Mouse (Mus musculus) liver, embryonic 16.5 days (tissue): ENCODE measurements around the gene Igf2. TPM values are rescaled to one million over a fixed set of nuclear protein-coding genes. Genes with fewer than 3 reads are reported as not detected.

Experiments
- ATAC-seq: fragments of 200-750 bp; cut with Nextera tagmentation; 2 replicates; pipeline ENCODE4 v1.8.0; 2017; ENCODE audit warnings: low read depth, mild to moderate bottlenecking, moderate number of reproducible peaks, moderate library complexity
- H3K27ac ChIP-seq: fragments of 300-500 bp; sonication (generic); 2 replicates; pipeline ENCODE4 v1.5.1; 2014; ENCODE audit warnings: mild to moderate bottlenecking, low read length
- H3K27me3 ChIP-seq: fragments of 300-500 bp; sonication (generic); 2 replicates; pipeline ENCODE4 v1.6.1; 2014; ENCODE audit warnings: low read depth, low read length, mixed read lengths; ENCODE audit not compliant: control insufficient read depth, insufficient read depth
- H3K36me3 ChIP-seq: fragments of 300-500 bp; sonication (generic); 2 replicates; pipeline ENCODE4 v1.6.1; 2014; ENCODE audit warnings: mild to moderate bottlenecking; ENCODE audit not compliant: control insufficient read depth, insufficient read depth
- H3K4me1 ChIP-seq: fragments of 300-500 bp; sonication (generic); 2 replicates; pipeline ENCODE4 v1.6.1; 2014; ENCODE audit warnings: low read depth, low read length, mixed read lengths; ENCODE audit not compliant: control insufficient read depth
- H3K4me2 ChIP-seq: fragments of 300-500 bp; sonication (generic); 2 replicates; pipeline ENCODE4 v1.6.1; 2014; ENCODE audit warnings: low read depth, low read length, mixed read lengths
- H3K4me3 ChIP-seq: fragments of 300-500 bp; sonication (generic); 2 replicates; pipeline ENCODE4 v1.5.1; 2014; ENCODE audit warnings: low read depth, mild to moderate bottlenecking, low read length
- H3K9ac ChIP-seq: fragments of 300-500 bp; sonication (generic); 2 replicates; pipeline ENCODE4 v1.6.1; 2014; ENCODE audit warnings: low read depth, low read length
- H3K9me3 ChIP-seq: fragments of 300-500 bp; sonication (generic); replicated peaks from 2 replicates; pipeline ENCODE4 v1.6.1; 2016; ENCODE audit warnings: low read length; ENCODE audit not compliant: control insufficient read depth
- WGBS: fragments of 180-500 bp; shearing (Covaris S2); extraction: QIAGEN DNeasy Blood & Tissue Kit; methylation state at CpG from one replicate; pipeline ENCODE4 v1.1.7; 2014; ENCODE audit not compliant: insufficient replicate concordance; 5-methylcytosine and 5-hydroxymethylcytosine counted together
- polyA plus RNA-seq: library from polyadenylated mRNA; unstranded; fragments of >200 nt; fragmentation: Nextera tagmentation; extraction: Ambion mirVana; gene quantifications from 2 replicates; pipeline ENCODE4 v1.2.1, GENCODE M21; 2015

The Igf2 gene
- 602 and 693 TPM in 2 replicates for polyA plus RNA-seq

DNA sequence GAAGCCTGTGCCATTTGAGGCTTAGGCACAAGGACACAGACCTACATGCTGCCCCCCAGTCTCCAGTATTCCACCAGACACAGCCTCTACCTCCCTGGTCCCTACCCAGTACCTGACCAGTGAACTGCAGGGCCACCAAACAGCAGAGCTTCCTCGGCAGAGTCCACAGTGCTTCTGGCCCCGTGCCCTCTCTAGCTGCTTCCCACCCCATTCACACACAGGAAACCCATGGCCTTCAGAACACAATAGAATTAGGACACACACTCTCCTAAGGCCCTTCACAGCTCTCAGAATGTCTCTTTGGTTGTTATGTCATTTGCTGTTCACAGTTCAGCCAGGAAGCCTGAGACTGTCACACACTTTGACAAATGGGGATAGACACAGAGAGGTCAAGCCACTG lies at the start of gene Igf2:
Gene Igf2, minus strand, starts transcription at position 158 of the 400 bp plus-strand sequence.
- ATAC-seq, result 0 out of 2 replicates have a peak, but pooled peaks have one; percentile 16
- H3K4me1 ChIP-seq, result no peaks in the 10 kb centered on the region
- H3K36me3 ChIP-seq, result no peaks in the 10 kb centered on the region; the same call in 1 of the 2 replicates
- no peak within 1 kb of the TSS for H3K9ac ChIP-seq
- no peak within 1 kb of the TSS for H3K4me3 ChIP-seq
- WGBS, result 25% methylated on average over 2 of the region's 2 CpGs
- no peak within 1 kb of the TSS for H3K4me2 ChIP-seq
- peaks cover 11% of the 10 kb centered on the region for H3K9me3 ChIP-seq
- H3K27me3 ChIP-seq, result peaks cover 42% of the 10 kb centered on the region
- no peak within 1 kb of the TSS for H3K27ac ChIP-seq

DNA sequence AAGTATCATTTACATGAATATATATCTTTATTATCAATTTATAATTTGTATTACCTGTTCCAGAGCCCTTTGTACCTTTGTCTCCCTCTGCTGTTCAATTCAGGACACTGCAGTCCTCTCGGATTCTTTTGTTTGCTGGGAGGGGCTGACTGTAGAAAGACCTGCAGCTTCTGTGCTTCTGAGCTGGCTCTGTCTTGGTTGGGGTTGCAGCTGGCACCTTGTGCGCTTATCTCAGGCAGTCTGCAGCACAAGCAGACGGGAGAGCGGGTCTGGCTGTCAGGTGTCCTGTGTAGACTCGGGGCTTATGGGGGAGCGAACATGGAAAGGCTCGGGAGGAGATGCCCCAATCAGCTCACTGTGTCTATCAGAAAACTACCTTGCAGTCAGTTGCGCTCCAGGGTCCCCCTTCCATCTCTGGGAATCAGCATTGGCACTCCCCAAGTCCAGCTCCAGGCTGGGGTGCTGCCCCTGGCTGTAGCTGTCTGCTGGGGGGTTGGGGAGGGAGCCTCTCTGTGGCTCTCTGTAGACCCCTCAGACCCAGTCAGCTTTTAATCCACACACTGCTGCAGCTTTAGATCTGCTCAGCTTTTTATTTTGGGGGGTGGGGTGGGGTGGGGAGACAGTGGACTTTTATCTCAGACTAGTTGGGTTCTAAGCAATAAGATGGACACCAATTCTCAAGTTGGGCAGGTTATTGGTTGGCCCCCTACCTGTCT lies 48.3 kb upstream of the Igf2 start:
- no peaks in the 10 kb centered on the region for H3K36me3 ChIP-seq
- no peak overlapping the region for H3K4me2 ChIP-seq
- no peaks in the 10 kb centered on the region for H3K4me1 ChIP-seq
- no peak overlapping the region for H3K27ac ChIP-seq
- no peaks in the 10 kb centered on the region for H3K27me3 ChIP-seq
- 15% methylated on average over 8 of the region's 8 CpGs for WGBS
- no peak overlapping the region for H3K9ac ChIP-seq
- no peaks in the 10 kb centered on the region for H3K9me3 ChIP-seq
- H3K4me3 ChIP-seq, result no peak overlapping the region
- no peak for ATAC-seq

DNA sequence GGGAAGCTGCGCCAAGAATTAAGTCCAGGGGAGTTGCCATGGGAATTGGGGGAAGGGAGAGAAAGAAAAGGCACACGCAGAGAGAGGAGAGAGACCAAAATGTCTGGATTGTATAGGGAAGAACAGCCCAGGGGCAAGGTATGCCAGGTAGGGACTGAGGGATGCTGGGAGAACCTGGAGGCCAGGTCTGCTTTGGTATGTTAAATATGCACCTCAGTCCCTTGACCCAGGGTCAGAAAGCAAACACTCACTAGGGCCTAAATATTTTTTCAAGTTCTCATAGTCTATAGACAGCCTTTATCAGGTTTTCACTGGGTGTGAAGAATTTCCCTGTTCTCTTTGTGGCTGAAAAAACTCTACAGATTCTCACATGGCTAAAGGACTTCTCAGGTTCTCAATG lies 40.3 kb upstream of the Igf2 start:
- no peaks in the 10 kb centered on the region for H3K9me3 ChIP-seq

DNA sequence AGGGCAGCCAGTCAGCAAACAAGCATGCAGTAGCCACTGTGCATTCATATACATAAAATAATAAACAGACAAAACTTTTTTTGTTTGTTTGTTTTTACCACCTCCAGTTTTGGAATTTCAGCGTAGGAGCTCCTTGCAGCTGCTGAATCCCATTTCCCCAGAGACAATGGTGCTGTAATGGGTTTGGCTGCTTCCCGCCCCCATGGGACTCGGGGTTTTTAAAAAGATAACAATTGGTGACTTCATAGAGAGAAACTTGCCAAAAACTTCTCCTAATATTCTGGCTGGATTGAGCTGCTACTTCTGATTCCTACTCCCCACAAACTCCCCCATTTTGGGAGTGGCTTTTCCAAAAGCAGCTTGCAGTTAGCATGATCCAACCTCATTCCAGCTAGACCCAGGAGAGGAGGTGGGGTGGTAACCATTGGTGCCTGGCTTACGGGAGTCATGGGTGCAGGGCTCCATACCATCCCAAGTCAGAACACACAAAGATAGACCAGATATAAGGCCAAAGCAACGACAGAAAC lies 32.8 kb upstream of the Igf2 start:
- Histone ChIP-seq H3K27ac (no peak overlapping the region), H3K4me2 (no peak overlapping the region), H3K4me1 (no peaks in the 10 kb centered on the region), H3K9ac (no peak overlapping the region), H3K9me3 (no peaks in the 10 kb centered on the region), H3K4me3 (no peak overlapping the region), H3K27me3 (no peaks in the 10 kb centered on the region), H3K36me3 (no peaks in the 10 kb centered on the region)
- ATAC-seq, result no peak
- whole genome bisulfite sequencing, result 53% methylated on average over 5 of the region's 5 CpGs

More for the DNA sequence above, 40.3 kb upstream of the Igf2 start:
- Histone ChIP-seq H3K4me2 (no peak overlapping the region), H3K36me3 (no peaks in the 10 kb centered on the region), H3K4me1 (no peaks in the 10 kb centered on the region), H3K9ac (no peak overlapping the region), H3K27me3 (no peaks in the 10 kb centered on the region), H3K4me3 (no peak overlapping the region), H3K27ac (no peak overlapping the region)
- 67% methylated on average over 2 of the region's 2 CpGs for WGBS
- no peak for ATAC-seq

DNA sequence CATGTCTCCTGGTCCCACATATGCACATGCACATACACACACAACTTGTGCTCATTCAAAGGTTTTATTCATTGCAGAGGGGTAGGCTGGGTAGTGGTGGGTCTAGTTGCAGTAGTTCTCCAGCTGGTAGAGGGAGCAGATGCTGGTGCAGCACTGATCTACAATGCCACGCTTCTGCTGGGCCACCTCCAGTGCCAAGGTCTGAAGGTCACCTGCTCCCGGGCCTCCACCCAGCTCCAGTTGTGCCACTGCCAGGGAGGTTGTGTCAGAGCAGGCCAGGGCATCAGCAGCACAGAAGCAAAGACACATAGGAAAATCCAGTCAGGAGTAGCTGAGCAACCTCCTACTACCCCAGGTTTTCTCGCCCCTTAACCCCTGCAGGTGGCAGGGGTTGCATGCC lies 12.0 kb upstream of the Igf2 start:
- H3K4me2 ChIP-seq, result no peak overlapping the region
- H3K9me3 ChIP-seq, result no peaks in the 10 kb centered on the region
- H3K4me3 ChIP-seq, result no peak overlapping the region
- no peaks in the 10 kb centered on the region for H3K4me1 ChIP-seq
- no peaks in the 10 kb centered on the region for H3K36me3 ChIP-seq
- H3K9ac ChIP-seq, result no peak overlapping the region
- no peak for ATAC-seq
- H3K27me3 ChIP-seq, result no peaks in the 10 kb centered on the region
- 56% methylated on average over 3 of the region's 3 CpGs for WGBS
- H3K27ac ChIP-seq, result no peak overlapping the region

DNA sequence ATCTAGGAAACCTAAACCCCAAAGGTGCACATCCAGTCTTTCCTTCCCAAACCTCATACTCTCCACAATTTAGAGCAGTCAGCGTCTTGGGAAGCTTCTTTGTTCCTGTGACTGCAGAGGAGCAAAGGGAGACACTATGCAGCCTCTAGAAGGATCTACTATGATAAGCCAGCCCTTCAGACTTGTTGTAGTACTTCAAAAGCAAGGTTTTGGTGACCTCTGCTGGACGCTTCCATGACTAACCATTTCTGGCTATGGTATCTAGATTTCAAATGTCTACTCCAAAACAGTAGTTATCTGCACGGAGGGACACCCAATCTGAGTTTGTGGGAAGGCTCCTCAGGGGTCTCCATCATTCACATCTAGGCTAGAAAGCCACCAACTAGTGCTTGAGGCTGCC lies 9.0 kb upstream of the Igf2 start:
- Histone ChIP-seq H3K4me3 (no peak overlapping the region), H3K4me1 (no peaks in the 10 kb centered on the region), H3K36me3 (no peaks in the 10 kb centered on the region), H3K4me2 (no peak overlapping the region), H3K27me3 (no peaks in the 10 kb centered on the region), H3K9ac (no peak overlapping the region), H3K9me3 (no peaks in the 10 kb centered on the region), H3K27ac (no peak overlapping the region)
- 3% methylated on average over 3 of the region's 3 CpGs for WGBS
- ATAC-seq, result peak; percentile 24; the same call in 1 of the 2 replicates

DNA sequence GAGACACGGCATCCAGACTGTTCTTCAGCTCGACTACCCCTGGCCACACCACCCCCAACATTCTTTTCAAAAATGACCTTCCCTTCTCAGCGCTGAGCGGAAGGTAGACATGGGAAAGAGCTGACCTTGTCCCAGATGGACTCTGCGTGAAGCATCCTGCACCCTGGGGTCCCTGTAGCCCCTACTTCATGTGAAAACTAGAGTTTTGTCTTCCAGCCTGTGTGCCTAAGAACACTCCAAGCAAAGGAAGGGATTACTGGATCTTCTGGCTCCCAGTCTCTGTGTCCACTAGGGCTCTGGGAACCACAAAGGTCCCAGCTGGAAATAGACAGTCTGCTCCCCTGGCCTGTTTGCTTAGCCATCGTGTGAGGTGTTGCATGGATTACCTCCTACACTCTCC lies 8.5 kb upstream of the Igf2 start:
- Histone ChIP-seq H3K27me3 (no peaks in the 10 kb centered on the region), H3K36me3 (no peaks in the 10 kb centered on the region), H3K9me3 (peaks cover 3% of the 10 kb centered on the region), H3K4me2 (no peak overlapping the region), H3K27ac (no peak overlapping the region), H3K4me3 (no peak overlapping the region), H3K9ac (no peak overlapping the region), H3K4me1 (no peaks in the 10 kb centered on the region)
- WGBS, result 45% methylated on average over 6 of the region's 6 CpGs
- no peak for ATAC-seq

DNA sequence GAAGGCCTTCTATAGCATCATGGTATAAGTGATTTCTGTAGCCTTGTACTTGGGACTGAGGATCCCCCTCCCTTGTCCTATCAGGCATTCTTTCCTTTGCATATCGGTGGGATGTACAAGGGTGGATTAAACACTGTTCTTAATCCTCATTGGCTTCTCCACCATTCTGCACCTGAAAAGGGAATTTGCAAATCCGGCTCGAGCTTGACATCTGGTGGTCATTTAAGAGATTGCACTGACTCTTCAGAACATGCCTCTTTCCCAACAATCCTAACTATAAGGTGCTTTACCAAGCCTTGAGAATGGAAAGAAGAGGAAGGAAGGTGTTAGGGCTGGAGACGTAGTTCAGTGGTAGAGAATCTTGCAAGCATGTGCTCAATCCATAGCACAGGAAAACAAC lies 5.5 kb upstream of the Igf2 start:
- Histone ChIP-seq H3K9me3 (peaks cover 11% of the 10 kb centered on the region), H3K4me3 (no peak overlapping the region), H3K4me1 (no peaks in the 10 kb centered on the region), H3K36me3 (no peaks in the 10 kb centered on the region; the same call in 1 of the 2 replicates), H3K27me3 (no peaks in the 10 kb centered on the region), H3K27ac (no peak overlapping the region), H3K4me2 (no peak overlapping the region), H3K9ac (no peak overlapping the region)
- ATAC-seq, result no peak
- WGBS, result 7% methylated on average over 4 of the region's 4 CpGs

DNA sequence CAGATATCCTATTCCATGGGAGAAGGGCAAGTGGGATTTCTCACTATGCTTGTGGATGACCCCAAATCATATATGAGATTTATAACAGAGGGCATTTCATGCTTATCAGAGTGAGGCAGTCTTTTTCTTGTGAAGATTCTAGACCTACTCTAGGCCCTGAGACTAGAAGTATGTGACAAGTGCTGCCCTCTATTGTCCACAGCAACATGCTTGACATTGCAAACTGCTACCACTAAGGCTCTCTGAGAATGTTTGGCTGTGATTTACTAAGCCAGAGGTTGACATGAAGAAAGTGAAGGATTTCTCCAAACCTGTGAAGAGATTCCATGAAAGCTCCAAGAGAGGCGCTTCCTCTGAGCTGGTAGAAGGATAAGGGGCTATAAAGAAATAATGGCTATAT lies 4.5 kb upstream of the Igf2 start:
- Histone ChIP-seq H3K9me3 (peaks cover 11% of the 10 kb centered on the region), H3K27me3 (peaks cover 2% of the 10 kb centered on the region; the same call in 1 of the 2 replicates), H3K9ac (no peak overlapping the region), H3K4me1 (no peaks in the 10 kb centered on the region), H3K36me3 (no peaks in the 10 kb centered on the region; the same call in 1 of the 2 replicates), H3K4me3 (no peak overlapping the region), H3K27ac (no peak overlapping the region), H3K4me2 (no peak overlapping the region)
- 57% methylated on average over 1 of the region's 1 CpGs for WGBS
- no peak for ATAC-seq
